Mouse (Mus musculus) limb, embryonic 14.5 days (tissue): Measurements from ENCODE around the gene Gopc. TPM values are rescaled to one million over a fixed set of nuclear protein-coding genes. Genes with fewer than 3 reads are reported as not detected.

ENCODE experiments used
- ATAC-seq: fragments of 200-750 bp; cut with Nextera tagmentation; 2 replicates; pipeline ENCODE4 v1.8.0; 2017; ENCODE audit warnings: low read depth, moderate number of reproducible peaks, moderate TSS enrichment; ENCODE audit not compliant: low FRiP score
- DNase-seq: peaks from one replicate; pipeline ENCODE4 v3.0.0-alpha.2; 2015; ENCODE audit warnings: low spot score
- H3K27ac ChIP-seq: fragments of 300-500 bp; sonication (generic); replicated peaks from 2 replicates; pipeline ENCODE4 v1.5.1; 2014; ENCODE audit warnings: low read depth, mild to moderate bottlenecking, low read length, moderate library complexity, mixed read lengths
- H3K27me3 ChIP-seq: fragments of 300-500 bp; sonication (generic); 2 replicates; pipeline ENCODE4 v1.6.1; 2014; ENCODE audit warnings: low read length, mixed read lengths; ENCODE audit not compliant: control insufficient read depth, insufficient read depth
- H3K36me3 ChIP-seq: fragments of 300-500 bp; sonication (generic); 2 replicates; pipeline ENCODE4 v1.6.1; 2014; ENCODE audit warnings: mild to moderate bottlenecking, low read length, moderate library complexity, mixed read lengths; ENCODE audit not compliant: control insufficient read depth, insufficient read depth
- H3K4me1 ChIP-seq: fragments of 300-500 bp; sonication (generic); 2 replicates; pipeline ENCODE4 v1.6.1; 2014; ENCODE audit warnings: antibody characterized with exemption, low read length, mixed read lengths; ENCODE audit not compliant: control insufficient read depth, insufficient read depth
- H3K4me2 ChIP-seq: fragments of 300-500 bp; sonication (generic); replicated peaks from 2 replicates; pipeline ENCODE4 v1.6.1; 2014; ENCODE audit warnings: low read depth, mild to moderate bottlenecking, low read length, moderate library complexity; ENCODE audit not compliant: severe bottlenecking
- H3K4me3 ChIP-seq: fragments of 300-500 bp; sonication (generic); replicated peaks from 2 replicates; pipeline ENCODE4 v1.5.1; 2014; ENCODE audit warnings: low read length
- H3K9ac ChIP-seq: fragments of 300-500 bp; sonication (generic); 2 replicates; pipeline ENCODE4 v1.6.1; 2014; ENCODE audit warnings: mild to moderate bottlenecking, low read depth, low read length, moderate library complexity; ENCODE audit not compliant: severe bottlenecking
- H3K9me3 ChIP-seq: fragments of 300-500 bp; sonication (generic); 2 replicates; pipeline ENCODE4 v1.6.1; 2016; ENCODE audit warnings: low read length; ENCODE audit not compliant: control insufficient read depth
- POLR2A ChIP-seq: fragments of 200-500 bp; IDR thresholded peaks from 2 replicates; pipeline ENCODE4 v1.8.0; 2012; ENCODE audit warnings: inconsistent platforms, mild to moderate bottlenecking, moderate library complexity, borderline replicate concordance; ENCODE audit not compliant: insufficient read depth, insufficient read length; ENCODE audit errors: extremely low read depth
- WGBS: fragments of 180-500 bp; shearing (Covaris S2); extraction: QIAGEN DNeasy Blood & Tissue Kit; methylation state at CpG from one replicate; pipeline ENCODE4 v1.1.7; 2014; 5-methylcytosine and 5-hydroxymethylcytosine counted together
- polyA plus RNA-seq, 2 experiments: library from polyadenylated mRNA; depleted of rRNA in 1 of 2; stranded (reverse) in 1 of 2; unstranded in 1 of 2; fragments of >200 nt; fragmentation: Nextera tagmentation in 1 of 2; extraction: Ambion mirVana in 1 of 2; gene quantifications; 2 replicates each; pipeline versions ENCODE4 v1.2.1 to v1.2.3; 2012 to 2014

The Gopc gene
- polyA plus RNA-seq, 2 experiments: 17.6 to 20.2 TPM

GRCm38 (mm10) chr10:52417299-52417997 is 35.5 kb upstream of the Gopc start, which contains the start of gene Nus1:
Gene Nus1 (plus strand): TSS chr10:52417547.
- Histone ChIP-seq H3K4me3 (peak within 1 kb of the TSS; percentile 95), H3K27me3 (no peaks in the 10 kb centered on the region), H3K36me3 (peaks cover 4% of the 10 kb centered on the region; the same call in 1 of the 2 replicates), H3K27ac (peak within 1 kb of the TSS; percentile 91), H3K4me1 (peaks cover 16% of the 10 kb centered on the region), H3K4me2 (peak within 1 kb of the TSS; percentile 61), H3K9me3 (no peaks in the 10 kb centered on the region), H3K9ac (peak within 1 kb of the TSS; percentile 91)
- peak; percentile 77; the same call in 1 of the 2 replicates for TF ChIP-seq POLR2A
- ATAC-seq: peak; percentile 98
- 1% methylated on average over 60 of the region's 79 CpGs for WGBS
- peak; percentile 98 for DNase-seq

GRCm38 (mm10) chr10:52416458-52416857 is 34.5 kb upstream of the Gopc start:
- Histone ChIP-seq H3K27ac (peak overlapping the region; percentile 28; the same call in 1 of the 2 replicates), H3K4me3 (peak overlapping the region; percentile 95; the same call in 1 of the 2 replicates), H3K36me3 (peaks cover 4% of the 10 kb centered on the region; the same call in 1 of the 2 replicates), H3K27me3 (no peaks in the 10 kb centered on the region), H3K4me2 (peak overlapping the region; percentile 58; the same call in 1 of the 2 replicates), H3K4me1 (peaks cover 16% of the 10 kb centered on the region), H3K9me3 (no peaks in the 10 kb centered on the region), H3K9ac (0 out of 2 replicates have a peak overlapping the region, but pooled peaks have one; percentile 54)
- ATAC-seq (no peak), DNase-seq (no peak)
- WGBS: 18% methylated on average over 2 of the region's 2 CpGs
- TF ChIP-seq POLR2A: no peak

- Histone ChIP-seq H3K27me3 (no peaks in the 10 kb centered on the region), H3K4me2 (no peak overlapping the region), H3K27ac (no peak overlapping the region), H3K4me1 (peaks cover 16% of the 10 kb centered on the region), H3K9me3 (no peaks in the 10 kb centered on the region), H3K4me3 (no peak overlapping the region), H3K9ac (no peak overlapping the region), H3K36me3 (no peaks in the 10 kb centered on the region; the same call in 1 of the 2 replicates)
- ATAC-seq (no peak), DNase-seq (no peak)
- TF ChIP-seq POLR2A: no peak
- 81% methylated on average over 2 of the region's 2 CpGs for WGBS
These were observed 33.1 kb upstream of the Gopc start for GRCm38 (mm10) chr10:52415020-52415419.

- WGBS: 68% methylated on average over 2 of the region's 2 CpGs
- H3K4me1 ChIP-seq: no peaks in the 10 kb centered on the region
- ATAC-seq: no peak
- H3K4me3 ChIP-seq: no peak overlapping the region
- no peak for TF ChIP-seq POLR2A
- no peak for DNase-seq
- no peak overlapping the region for H3K9ac ChIP-seq
- H3K27ac ChIP-seq: no peak overlapping the region
- no peaks in the 10 kb centered on the region for H3K27me3 ChIP-seq
- no peak overlapping the region for H3K4me2 ChIP-seq
- H3K36me3 ChIP-seq: no peaks in the 10 kb centered on the region
- no peaks in the 10 kb centered on the region for H3K9me3 ChIP-seq
These were observed 25.6 kb upstream of the Gopc start for GRCm38 (mm10) chr10:52407526-52407925.

GRCm38 (mm10) chr10:52405160-52405559 is 23.2 kb upstream of the Gopc start:
- no peak for TF ChIP-seq POLR2A
- H3K4me1 ChIP-seq: no peaks in the 10 kb centered on the region
- H3K9ac ChIP-seq: no peak overlapping the region
- H3K4me2 ChIP-seq: no peak overlapping the region
- H3K36me3 ChIP-seq: no peaks in the 10 kb centered on the region
- no peaks in the 10 kb centered on the region for H3K27me3 ChIP-seq
- no peak overlapping the region for H3K4me3 ChIP-seq
- no peak for DNase-seq
- no peak for ATAC-seq
- H3K27ac ChIP-seq: no peak overlapping the region
- H3K9me3 ChIP-seq: no peaks in the 10 kb centered on the region
- 88% methylated on average over 13 of the region's 13 CpGs for WGBS
